Mouse (Mus musculus) spleen, adult 12 weeks (tissue): ENCODE results near the gene Rere.

Experiments
- DNase-seq: peaks from one replicate; pipeline ENCODE4 v3.0.0; 2022; ENCODE audit warnings: low spot score

Rere gene

GRCm38 (mm10) chr4:150428762-150429161 lies 147.3 kb downstream of the Rere start:
- DNase-seq = no peak

- no peak for DNase-seq
These were observed 152.6 kb downstream of the Rere start for GRCm38 (mm10) chr4:150433827-150434574.

GRCm38 (mm10) chr4:150435590-150435989 lies 154.1 kb downstream of the Rere start:
- DNase-seq = no peak

- no peak for DNase-seq
These were observed 157.2 kb downstream of the Rere start for GRCm38 (mm10) chr4:150438621-150439020.

- DNase-seq = no peak
These were observed 160.5 kb downstream of the Rere start for GRCm38 (mm10) chr4:150441931-150442330.

- no peak for DNase-seq
These were observed 162.6 kb downstream of the Rere start for GRCm38 (mm10) chr4:150444068-150444467.

- DNase-seq = no peak
These were observed 165.2 kb downstream of the Rere start for GRCm38 (mm10) chr4:150446617-150447016.

GRCm38 (mm10) chr4:150447517-150447916 lies 166.1 kb downstream of the Rere start:
- no peak for DNase-seq

- no peak for DNase-seq
These were observed 167.0 kb downstream of the Rere start for GRCm38 (mm10) chr4:150448433-150448832.

GRCm38 (mm10) chr4:150450081-150450691 lies 168.7 kb downstream of the Rere start:
- DNase-seq = no peak

- no peak for DNase-seq
These were observed 170.9 kb downstream of the Rere start for GRCm38 (mm10) chr4:150452155-150452847.

- DNase-seq = no peak
These were observed 173.3 kb downstream of the Rere start for GRCm38 (mm10) chr4:150454571-150455306.

- DNase-seq = no peak
These were observed 174.3 kb downstream of the Rere start for GRCm38 (mm10) chr4:150455750-150456149.

GRCm38 (mm10) chr4:150456452-150456851 lies 175.0 kb downstream of the Rere start:
- DNase-seq = no peak

GRCm38 (mm10) chr4:150456886-150457285 lies 175.4 kb downstream of the Rere start:
- DNase-seq = no peak

- no peak for DNase-seq
These were observed 175.9 kb downstream of the Rere start for GRCm38 (mm10) chr4:150457353-150457752.

- no peak for DNase-seq
These were observed 176.3 kb downstream of the Rere start for GRCm38 (mm10) chr4:150457771-150458170.

GRCm38 (mm10) chr4:150459022-150459794 lies 177.8 kb downstream of the Rere start:
- DNase-seq = no peak

- DNase-seq = no peak
These were observed 179.0 kb downstream of the Rere start for GRCm38 (mm10) chr4:150460451-150460850.

- no peak for DNase-seq
These were observed 179.6 kb downstream of the Rere start for GRCm38 (mm10) chr4:150461011-150461410.

- no peak for DNase-seq
These were observed 180.2 kb downstream of the Rere start for GRCm38 (mm10) chr4:150461427-150462189.
